Comparison of ENCODE assay signal across 19 mouse cellular contexts in genomic region chr5:76360786-76361185, GRCm38 (mm10). TPM values are rescaled to one million over a fixed set of nuclear protein-coding genes. Genes with fewer than 3 reads are reported as not detected.
"Had no signal": no experiment of that assay in that cellular context is flagged by ENCODE, and none has a peak within 500 bp of the region (broad histone marks: within the 10 kb centered on the region; RNA-seq: fewer than 3 reads in every experiment).

No protein-coding gene starts in this region.

- H3K27ac ChIP-seq: kidney, postnatal 0 days; limb, embryonic 13.5 days; liver, embryonic 15.5 days; macrophage; neural tube, embryonic 13.5 days had no signal

- H3K9ac ChIP-seq: limb, embryonic 13.5 days; liver, embryonic 15.5 days; neural tube, embryonic 13.5 days had no signal

- H3K4me3 ChIP-seq: limb, embryonic 13.5 days; liver, embryonic 15.5 days; megakaryocyte, embryonic 14.5 days; neural tube, embryonic 13.5 days had no signal

- DNase-seq: kidney, adult 9 months; kidney, postnatal 36 days; layer of hippocampus, adult 9-11 months; lung, adult 2 months; lung, postnatal 10 days; right cerebral cortex, adult 18-20 months; right cerebral cortex, postnatal 25 days; thymus, postnatal 4 days had no signal

- H3K36me3 ChIP-seq: limb, embryonic 13.5 days; liver, embryonic 15.5 days; neural tube, embryonic 13.5 days had no signal

- H3K9me3 ChIP-seq: limb, embryonic 13.5 days; liver, embryonic 15.5 days; neural tube, embryonic 13.5 days had no signal

- ATAC-seq: midbrain, embryonic 16.5 days had no signal

- H3K4me2 ChIP-seq: limb, embryonic 13.5 days; liver, embryonic 11.5 days; liver, embryonic 15.5 days; midbrain, embryonic 11.5 days; neural tube, embryonic 13.5 days had no signal

RNA-seq across cellular contexts. Expression of gene Nmu, which starts 2.8 kb away (rescaled TPM):
- polyA plus RNA-seq: kidney, postnatal 0 days; liver, embryonic 11.5 days; liver, embryonic 15.5 days; macrophage; midbrain, embryonic 16.5 days had no signal

RNA-seq across cellular contexts. Expression of gene Pdcl2, which starts 29.8 kb away (rescaled TPM):
- polyA plus RNA-seq: kidney, postnatal 0 days; limb, embryonic 13.5 days; liver, embryonic 11.5 days; liver, embryonic 15.5 days; lung, adult 2 months; macrophage; midbrain, embryonic 11.5 days; midbrain, embryonic 16.5 days; neural tube, embryonic 13.5 days; small intestine, adult 2 months; stomach, embryonic 16.5 days had no signal
